Mouse (Mus musculus): Measurements from ENCODE around the gene Usp45. TPM values are rescaled to one million over a fixed set of nuclear protein-coding genes. Genes with fewer than 3 reads are reported as not detected.

Gene Usp45
- polyA plus RNA-seq, 1 experiment: 3.8 TPM

DNA sequence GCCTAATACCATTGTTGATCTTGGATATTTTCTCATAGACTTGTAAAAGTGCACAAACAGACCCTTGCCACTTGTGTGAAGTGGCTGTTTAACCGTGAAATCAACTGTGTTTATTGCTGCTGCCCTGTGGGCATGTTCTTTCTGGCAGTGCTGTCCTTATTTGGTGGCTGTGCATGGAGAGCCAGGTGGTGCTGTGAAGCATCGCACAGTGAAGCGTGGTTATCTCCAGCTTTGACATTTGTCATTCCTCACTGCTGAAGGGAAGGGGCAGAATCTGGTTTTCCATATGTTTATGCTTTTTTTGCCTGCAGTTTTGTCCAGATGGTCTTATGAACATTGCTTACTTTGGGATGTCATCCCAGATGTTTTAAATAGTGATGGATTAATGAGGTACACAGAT lies 26.7 kb downstream of the Usp45 start:
- TF ChIP-seq TCF12 (IDR thresholded peaks at IDR 0.05; ENCODE audit: insufficient read depth, poor library complexity, severe bottlenecking): no peak
- no peak for TF ChIP-seq SRF (IDR thresholded peaks at IDR 0.05; ENCODE audit: control insufficient read depth, insufficient read length, low read depth)
- TF ChIP-seq E2F4 (IDR thresholded peaks at IDR 0.05; ENCODE audit: insufficient read depth): no peak
- TF ChIP-seq POLR2AphosphoS2 (IDR thresholded peaks at IDR 0.05; ENCODE audit: insufficient read length, low read depth): no peak
- no peak for TF ChIP-seq MYOD1 (IDR thresholded peaks at IDR 0.05; ENCODE audit: control insufficient read depth in 1 of 3, insufficient read length in 2 of 3, low read depth in 2 of 3)
- Histone ChIP-seq H3K79me2 (ENCODE audit: control insufficient read depth, insufficient read depth) (no peaks in the 10 kb centered on the region), H3K36me3 (ENCODE audit: control insufficient read depth, insufficient read depth) (peaks cover 14% of the 10 kb centered on the region), H3K4me3 (no peak overlapping the region), H3K4me2 (ENCODE audit: low read depth) (no peak overlapping the region), H3K27me3 (ENCODE audit: control insufficient read depth, insufficient read depth, insufficient read length) (no peaks in the 10 kb centered on the region), H3ac (ENCODE audit: control insufficient read depth, insufficient read length) (no peak overlapping the region)

DNA sequence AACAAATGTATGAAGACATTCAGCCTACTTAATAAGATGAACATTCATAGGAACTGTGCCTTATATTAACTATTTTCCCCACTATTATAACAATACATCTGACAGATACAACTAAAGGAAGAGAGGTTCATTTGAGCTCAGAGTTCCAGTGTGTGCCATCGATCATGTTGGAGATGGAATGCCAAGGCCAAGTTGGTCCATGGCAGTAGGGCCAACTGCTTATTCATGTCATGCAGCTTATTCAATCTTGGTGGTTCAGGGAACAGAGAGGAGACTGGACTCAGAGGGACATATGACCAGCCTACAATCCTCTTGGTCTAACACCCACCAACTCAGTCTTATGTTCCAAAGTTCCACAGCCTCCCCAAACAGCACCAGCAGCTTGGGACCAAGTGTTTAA lies 34.1 kb downstream of the Usp45 start:
- TF ChIP-seq USF1 (IDR thresholded peaks at IDR 0.05; ENCODE audit: low read depth) (no peak), TCF12 (IDR thresholded peaks at IDR 0.05; ENCODE audit: insufficient read depth, poor library complexity, severe bottlenecking) (no peak), E2F4 (IDR thresholded peaks at IDR 0.05; ENCODE audit: insufficient read depth) (no peak), REST (IDR thresholded peaks at IDR 0.05; ENCODE audit: insufficient read depth, insufficient read length) (no peak)

DNA sequence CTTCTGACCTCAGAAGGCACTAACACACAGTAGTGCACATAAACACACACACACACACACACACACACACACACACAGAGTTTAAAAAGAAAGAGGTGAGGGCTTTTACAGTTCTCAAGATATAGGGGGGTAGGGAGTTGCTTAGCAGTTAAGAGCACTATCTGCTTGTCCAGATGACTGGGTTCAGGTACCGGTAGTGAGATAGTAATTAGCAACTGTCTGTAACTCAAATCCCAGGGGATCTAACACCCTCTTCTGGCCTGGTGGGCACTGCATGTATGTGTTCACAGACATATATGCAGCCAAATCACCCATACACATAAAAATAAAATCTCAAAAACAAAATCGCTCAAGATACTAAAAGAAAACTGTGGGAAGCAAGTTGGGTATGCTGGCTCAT lies 34.7 kb downstream of the Usp45 start:
- Histone ChIP-seq H3K36me3 (ENCODE audit: control insufficient read depth, insufficient read depth) (peaks cover 50% of the 10 kb centered on the region), H3ac (ENCODE audit: control insufficient read depth, insufficient read length) (no peak overlapping the region), H3K27me3 (ENCODE audit: control insufficient read depth, insufficient read depth, insufficient read length) (no peaks in the 10 kb centered on the region), H3K4me3 (no peak overlapping the region), H3K79me2 (ENCODE audit: control insufficient read depth, insufficient read depth) (no peaks in the 10 kb centered on the region), H3K4me2 (ENCODE audit: low read depth) (no peak overlapping the region)
- no peak for TF ChIP-seq E2F4 (IDR thresholded peaks at IDR 0.05; ENCODE audit: insufficient read depth)
- TF ChIP-seq USF1 (IDR thresholded peaks at IDR 0.05; ENCODE audit: low read depth): no peak

More for the DNA sequence above, 34.1 kb downstream of the Usp45 start:
- H3K79me2 ChIP-seq (ENCODE audit: control insufficient read depth, insufficient read depth): no peaks in the 10 kb centered on the region
- H3K36me3 ChIP-seq (ENCODE audit: control insufficient read depth, insufficient read depth): peaks cover 56% of the 10 kb centered on the region
- H3ac ChIP-seq (ENCODE audit: control insufficient read depth, insufficient read length): no peak overlapping the region
- no peak overlapping the region for H3K4me3 ChIP-seq
- H3K4me2 ChIP-seq (ENCODE audit: low read depth): no peak overlapping the region
- H3K27me3 ChIP-seq (ENCODE audit: control insufficient read depth, insufficient read depth, insufficient read length): no peaks in the 10 kb centered on the region

DNA sequence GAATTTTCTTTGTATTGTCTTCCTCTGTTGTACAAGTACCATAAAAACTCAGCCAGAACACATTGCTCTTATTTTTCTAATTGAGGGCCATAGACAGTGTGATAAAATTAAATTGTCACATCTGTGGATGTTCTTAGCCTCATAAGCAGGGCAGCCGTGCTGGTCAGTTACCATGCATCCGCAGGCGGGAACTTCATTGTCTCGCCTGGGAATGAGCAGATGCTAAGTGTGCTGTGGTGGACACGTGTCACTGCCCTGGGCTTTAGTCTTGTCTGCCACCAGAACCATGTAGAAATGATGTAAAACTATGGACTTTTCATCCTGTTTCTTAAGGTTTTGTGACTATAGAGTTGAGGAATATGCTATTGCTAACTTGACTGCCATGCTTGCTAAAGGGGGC lies 40.2 kb downstream of the Usp45 start:
- TF ChIP-seq USF1 (IDR thresholded peaks at IDR 0.05; ENCODE audit: low read depth) (no peak), MYOG (IDR thresholded peaks at IDR 0.05; ENCODE audit: control insufficient read depth in 1 of 3, insufficient read depth in 1 of 3, insufficient read length in 2 of 3, low read depth in 2 of 3) (no peak), E2F4 (IDR thresholded peaks at IDR 0.05; ENCODE audit: insufficient read depth) (no peak), CEBPB (IDR thresholded peaks at IDR 0.05; ENCODE audit: insufficient read depth, poor library complexity, severe bottlenecking) (no peak), POLR2AphosphoS2 (IDR thresholded peaks at IDR 0.05; ENCODE audit: insufficient read length, low read depth) (no peak), TCF12 (IDR thresholded peaks at IDR 0.05; ENCODE audit: insufficient read depth, poor library complexity, severe bottlenecking) (no peak), POLR2A (IDR thresholded peaks at IDR 0.05; ENCODE audit: insufficient read length, low read depth) (no peak), MAX (IDR thresholded peaks at IDR 0.05; ENCODE audit: low read depth) (no peak), SRF (IDR thresholded peaks at IDR 0.05; ENCODE audit: control insufficient read depth, insufficient read length, low read depth) (no peak), REST (IDR thresholded peaks at IDR 0.05; ENCODE audit: insufficient read depth, insufficient read length) (no peak), MYOD1 (IDR thresholded peaks at IDR 0.05; ENCODE audit: control insufficient read depth in 1 of 3, insufficient read length in 2 of 3, low read depth in 2 of 3) (no peak), TCF3 (IDR thresholded peaks at IDR 0.05; ENCODE audit: insufficient read length, low read depth) (no peak)
- Histone ChIP-seq H3ac (ENCODE audit: control insufficient read depth, insufficient read length) (no peak overlapping the region), H3K4me3 (no peak overlapping the region), H3K79me2 (ENCODE audit: control insufficient read depth, insufficient read depth) (no peaks in the 10 kb centered on the region), H3K27me3 (ENCODE audit: control insufficient read depth, insufficient read depth, insufficient read length) (no peaks in the 10 kb centered on the region), H3K4me2 (ENCODE audit: low read depth) (no peak overlapping the region), H3K36me3 (ENCODE audit: control insufficient read depth, insufficient read depth) (peaks cover 35% of the 10 kb centered on the region)

DNA sequence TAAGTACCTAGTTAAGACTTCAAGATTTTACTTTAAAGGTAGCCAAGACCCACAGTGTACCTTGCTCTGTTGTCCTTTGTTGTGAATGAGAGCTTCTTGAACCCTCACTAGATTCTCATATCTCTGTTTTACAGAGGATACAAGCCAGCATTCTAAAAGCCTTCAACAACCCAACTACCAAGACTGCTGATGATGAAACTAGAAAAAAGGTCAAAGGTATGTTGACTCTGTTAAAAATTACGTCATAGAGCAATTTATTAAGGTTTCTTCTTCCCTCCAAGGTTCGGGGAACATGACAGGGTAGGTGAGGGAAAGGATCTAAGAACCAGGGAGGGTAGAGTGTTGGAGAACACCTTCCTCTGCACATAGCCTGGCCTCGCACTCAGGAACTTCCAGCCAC lies 43.7 kb downstream of the Usp45 start:
- Histone ChIP-seq H3K4me3 (no peak overlapping the region), H3K36me3 (ENCODE audit: control insufficient read depth, insufficient read depth) (peaks cover 28% of the 10 kb centered on the region), H3K79me2 (ENCODE audit: control insufficient read depth, insufficient read depth) (no peaks in the 10 kb centered on the region), H3K27me3 (ENCODE audit: control insufficient read depth, insufficient read depth, insufficient read length) (no peaks in the 10 kb centered on the region), H3ac (ENCODE audit: control insufficient read depth, insufficient read length) (no peak overlapping the region), H3K4me2 (ENCODE audit: low read depth) (no peak overlapping the region)
- no peak for TF ChIP-seq REST (IDR thresholded peaks at IDR 0.05; ENCODE audit: insufficient read depth, insufficient read length)
- no peak for TF ChIP-seq TCF3 (IDR thresholded peaks at IDR 0.05; ENCODE audit: insufficient read length, low read depth)
- no peak for TF ChIP-seq POLR2AphosphoS2 (IDR thresholded peaks at IDR 0.05; ENCODE audit: insufficient read length, low read depth)
- TF ChIP-seq TCF12 (IDR thresholded peaks at IDR 0.05; ENCODE audit: insufficient read depth, poor library complexity, severe bottlenecking): no peak
- TF ChIP-seq CEBPB (IDR thresholded peaks at IDR 0.05; ENCODE audit: insufficient read depth, poor library complexity, severe bottlenecking): no peak
- no peak for TF ChIP-seq MYOG (IDR thresholded peaks at IDR 0.05; ENCODE audit: control insufficient read depth in 1 of 3, insufficient read depth in 1 of 3, insufficient read length in 2 of 3, low read depth in 2 of 3)
- TF ChIP-seq E2F4 (IDR thresholded peaks at IDR 0.05; ENCODE audit: insufficient read depth): no peak
- no peak for TF ChIP-seq USF1 (IDR thresholded peaks at IDR 0.05; ENCODE audit: low read depth)
- no peak for TF ChIP-seq MYOD1 (IDR thresholded peaks at IDR 0.05; ENCODE audit: control insufficient read depth in 1 of 3, insufficient read length in 2 of 3, low read depth in 2 of 3)
- TF ChIP-seq MAX (IDR thresholded peaks at IDR 0.05; ENCODE audit: low read depth): no peak
- no peak for TF ChIP-seq POLR2A (IDR thresholded peaks at IDR 0.05; ENCODE audit: insufficient read length, low read depth)
- TF ChIP-seq SRF (IDR thresholded peaks at IDR 0.05; ENCODE audit: control insufficient read depth, insufficient read length, low read depth): no peak
